Mouse (Mus musculus) embryonic facial prominence, embryonic 12.5 days (tissue): ENCODE measurements around the gene Rps29. TPM values are rescaled to one million over a fixed set of nuclear protein-coding genes. Genes with fewer than 3 reads are reported as not detected.

ENCODE experiments used
- ATAC-seq: fragments of 200-750 bp; cut with Nextera tagmentation; 2 replicates; pipeline ENCODE4 v1.8.0; 2017; ENCODE audit not compliant: insufficient number of reproducible peaks, insufficient read depth, low FRiP score, low TSS enrichment
- H3K27ac ChIP-seq: fragments of 300-500 bp; sonication (generic); 2 replicates; pipeline ENCODE4 v1.5.1; 2016; ENCODE audit warnings: mild to moderate bottlenecking
- H3K27me3 ChIP-seq: fragments of 300-500 bp; sonication (generic); 2 replicates; pipeline ENCODE4 v1.6.1; 2016; ENCODE audit warnings: mild to moderate bottlenecking, moderate library complexity
- H3K36me3 ChIP-seq: fragments of 300-500 bp; sonication (generic); 2 replicates; pipeline ENCODE4 v1.6.1; 2016; ENCODE audit warnings: mild to moderate bottlenecking
- H3K4me1 ChIP-seq: fragments of 300-500 bp; sonication (generic); 2 replicates; pipeline ENCODE4 v1.6.1; 2016
- H3K4me2 ChIP-seq: fragments of 300-500 bp; sonication (generic); replicated peaks from 2 replicates; pipeline ENCODE4 v1.6.1; 2016; ENCODE audit warnings: mild to moderate bottlenecking, moderate library complexity
- H3K4me3 ChIP-seq: fragments of 300-500 bp; sonication (generic); 2 replicates; pipeline ENCODE4 v1.5.1; 2016; ENCODE audit warnings: mild to moderate bottlenecking
- H3K9ac ChIP-seq: fragments of 300-500 bp; sonication (generic); 2 replicates; pipeline ENCODE4 v1.6.1; 2016; ENCODE audit warnings: mild to moderate bottlenecking, moderate library complexity
- H3K9me3 ChIP-seq: fragments of 300-500 bp; sonication (generic); 2 replicates; pipeline ENCODE4 v1.6.1; 2016; ENCODE audit warnings: mild to moderate bottlenecking, moderate library complexity
- WGBS: fragments of 180-500 bp; shearing (Covaris S2); methylation state at CpG from one replicate; pipeline ENCODE4 v1.1.7; 2016; 5-methylcytosine and 5-hydroxymethylcytosine counted together
- polyA plus RNA-seq: library from polyadenylated mRNA; unstranded; fragments of >200 nt; fragmentation: Nextera tagmentation; extraction: Ambion mirVana; gene quantifications from 2 replicates; pipeline ENCODE4 v1.2.1, GENCODE M21; 2016

Rps29 gene
- polyA plus RNA-seq, 1 experiment from 2014 or later: 1,602 TPM

- Histone ChIP-seq H3K27ac (no peak overlapping the region), H3K4me2 (no peak overlapping the region), H3K9ac (no peak overlapping the region), H3K4me1 (peaks cover 16% of the 10 kb centered on the region), H3K36me3 (peaks cover 28% of the 10 kb centered on the region), H3K9me3 (no peaks in the 10 kb centered on the region), H3K27me3 (no peaks in the 10 kb centered on the region), H3K4me3 (no peak overlapping the region)
- 89% methylated on average over 5 of the region's 5 CpGs for WGBS
- no peak for ATAC-seq
Measured at GRCm38 (mm10) chr12:69191396-69191795, 32.4 kb upstream of the Rps29 start.

GRCm38 (mm10) chr12:69190522-69190921, 31.5 kb upstream of the Rps29 start:
- no peak overlapping the region for H3K9ac ChIP-seq
- no peak overlapping the region for H3K27ac ChIP-seq
- peaks cover 11% of the 10 kb centered on the region for H3K4me1 ChIP-seq
- no peak for ATAC-seq
- H3K36me3 ChIP-seq: peaks cover 28% of the 10 kb centered on the region
- WGBS: 92% methylated on average over 1 of the region's 1 CpGs
- H3K9me3 ChIP-seq: no peaks in the 10 kb centered on the region
- no peak overlapping the region for H3K4me3 ChIP-seq
- H3K27me3 ChIP-seq: no peaks in the 10 kb centered on the region
- no peak overlapping the region for H3K4me2 ChIP-seq

GRCm38 (mm10) chr12:69190074-69190473, 31.1 kb upstream of the Rps29 start:
- Histone ChIP-seq H3K36me3 (peaks cover 28% of the 10 kb centered on the region), H3K4me1 (peaks cover 15% of the 10 kb centered on the region), H3K9me3 (no peaks in the 10 kb centered on the region), H3K4me3 (no peak overlapping the region), H3K27ac (no peak overlapping the region), H3K9ac (no peak overlapping the region), H3K4me2 (no peak overlapping the region), H3K27me3 (no peaks in the 10 kb centered on the region)
- 90% methylated on average over 9 of the region's 9 CpGs for WGBS
- no peak for ATAC-seq

GRCm38 (mm10) chr12:69186811-69187471, 28.0 kb upstream of the Rps29 start:
- Histone ChIP-seq H3K9me3 (no peaks in the 10 kb centered on the region), H3K36me3 (peaks cover 28% of the 10 kb centered on the region), H3K9ac (no peak overlapping the region), H3K4me3 (no peak overlapping the region), H3K4me1 (peaks cover 18% of the 10 kb centered on the region), H3K4me2 (no peak overlapping the region), H3K27ac (no peak overlapping the region), H3K27me3 (no peaks in the 10 kb centered on the region)
- ATAC-seq: no peak
- WGBS: 70% methylated on average over 5 of the region's 5 CpGs

GRCm38 (mm10) chr12:69185371-69185770, 26.4 kb upstream of the Rps29 start:
- Histone ChIP-seq H3K4me2 (peak overlapping the region; percentile 89), H3K9ac (peak overlapping the region; percentile 89), H3K36me3 (peaks cover 29% of the 10 kb centered on the region), H3K4me1 (peaks cover 18% of the 10 kb centered on the region), H3K27ac (no peak overlapping the region), H3K9me3 (no peaks in the 10 kb centered on the region), H3K4me3 (peak overlapping the region; percentile 91), H3K27me3 (no peaks in the 10 kb centered on the region)
- WGBS: 77% methylated on average over 7 of the region's 7 CpGs
- no peak for ATAC-seq

GRCm38 (mm10) chr12:69184342-69185295, 25.6 kb upstream of the Rps29 start:
- peak overlapping the region; percentile 91 for H3K4me3 ChIP-seq
- H3K27me3 ChIP-seq: no peaks in the 10 kb centered on the region
- H3K4me1 ChIP-seq: peaks cover 18% of the 10 kb centered on the region
- peak overlapping the region; percentile 89 for H3K27ac ChIP-seq
- no peaks in the 10 kb centered on the region for H3K9me3 ChIP-seq
- peak overlapping the region; percentile 89 for H3K4me2 ChIP-seq
- peaks cover 22% of the 10 kb centered on the region; the same call in 1 of the 2 replicates for H3K36me3 ChIP-seq
- peak overlapping the region; percentile 89 for H3K9ac ChIP-seq
- peak; percentile 43; the same call in 1 of the 2 replicates for ATAC-seq
- 2% methylated on average over 85 of the region's 86 CpGs for WGBS

GRCm38 (mm10) chr12:69183583-69184308, 24.8 kb upstream of the Rps29 start, which contains the start of the genes Rpl36al and Mgat2:
Rpl36al (minus strand) TSS chr12:69184083.
Mgat2 (plus strand) TSS chr12:69184157.
- ATAC-seq: peak; percentile 99
- under 1% methylated on average over 84 of the region's 84 CpGs for WGBS
- H3K27me3 ChIP-seq: no peaks in the 10 kb centered on the region

GRCm38 (mm10) chr12:69181800-69182199, 22.8 kb upstream of the Rps29 start:
- ATAC-seq: no peak
- H3K4me2 ChIP-seq: no peak overlapping the region
- H3K27ac ChIP-seq: no peak overlapping the region
- H3K4me3 ChIP-seq: no peak overlapping the region
- no peak overlapping the region for H3K9ac ChIP-seq
- peaks cover 12% of the 10 kb centered on the region for H3K4me1 ChIP-seq
- H3K27me3 ChIP-seq: no peaks in the 10 kb centered on the region
- H3K36me3 ChIP-seq: peaks cover 14% of the 10 kb centered on the region
- WGBS: 87% methylated on average over 4 of the region's 4 CpGs
- no peaks in the 10 kb centered on the region for H3K9me3 ChIP-seq

More at GRCm38 (mm10) chr12:69183583-69184308, 24.8 kb upstream of the Rps29 start, which contains the start of the genes Rpl36al and Mgat2:
- H3K4me3 ChIP-seq: peak within 1 kb of the TSS; percentile 91
- H3K27ac ChIP-seq: peak within 1 kb of the TSS; percentile 89
- H3K4me2 ChIP-seq: peak within 1 kb of the TSS; percentile 89
- H3K9ac ChIP-seq: peak within 1 kb of the TSS; percentile 89
- H3K9me3 ChIP-seq: no peaks in the 10 kb centered on the region
- peaks cover 18% of the 10 kb centered on the region for H3K4me1 ChIP-seq
- peaks cover 19% of the 10 kb centered on the region for H3K36me3 ChIP-seq

- Histone ChIP-seq H3K27me3 (no peaks in the 10 kb centered on the region), H3K27ac (no peak overlapping the region), H3K36me3 (peaks cover 30% of the 10 kb centered on the region), H3K9ac (no peak overlapping the region), H3K4me1 (no peaks in the 10 kb centered on the region), H3K4me2 (no peak overlapping the region), H3K4me3 (no peak overlapping the region), H3K9me3 (no peaks in the 10 kb centered on the region)
- no peak for ATAC-seq
- 59% methylated on average over 8 of the region's 12 CpGs for WGBS
Measured at GRCm38 (mm10) chr12:69179371-69179770, 20.4 kb upstream of the Rps29 start.

- Histone ChIP-seq H3K36me3 (peaks cover 41% of the 10 kb centered on the region), H3K4me1 (no peaks in the 10 kb centered on the region), H3K9ac (no peak overlapping the region), H3K4me3 (no peak overlapping the region), H3K9me3 (no peaks in the 10 kb centered on the region), H3K27ac (no peak overlapping the region), H3K4me2 (no peak overlapping the region), H3K27me3 (no peaks in the 10 kb centered on the region)
- no peak for ATAC-seq
- WGBS: 79% methylated on average over 3 of the region's 3 CpGs
Measured at GRCm38 (mm10) chr12:69177526-69177925, 18.5 kb upstream of the Rps29 start.

- Histone ChIP-seq H3K9ac (no peak overlapping the region), H3K27me3 (no peaks in the 10 kb centered on the region), H3K4me3 (no peak overlapping the region), H3K9me3 (no peaks in the 10 kb centered on the region), H3K36me3 (peaks cover 33% of the 10 kb centered on the region), H3K4me2 (no peak overlapping the region), H3K27ac (no peak overlapping the region), H3K4me1 (no peaks in the 10 kb centered on the region)
- 96% methylated on average over 3 of the region's 3 CpGs for WGBS
- no peak for ATAC-seq
Measured at GRCm38 (mm10) chr12:69175975-69176374, 17.0 kb upstream of the Rps29 start.
